Mouse (Mus musculus): ENCODE data around the gene Foxs1.

Foxs1 gene

DNA sequence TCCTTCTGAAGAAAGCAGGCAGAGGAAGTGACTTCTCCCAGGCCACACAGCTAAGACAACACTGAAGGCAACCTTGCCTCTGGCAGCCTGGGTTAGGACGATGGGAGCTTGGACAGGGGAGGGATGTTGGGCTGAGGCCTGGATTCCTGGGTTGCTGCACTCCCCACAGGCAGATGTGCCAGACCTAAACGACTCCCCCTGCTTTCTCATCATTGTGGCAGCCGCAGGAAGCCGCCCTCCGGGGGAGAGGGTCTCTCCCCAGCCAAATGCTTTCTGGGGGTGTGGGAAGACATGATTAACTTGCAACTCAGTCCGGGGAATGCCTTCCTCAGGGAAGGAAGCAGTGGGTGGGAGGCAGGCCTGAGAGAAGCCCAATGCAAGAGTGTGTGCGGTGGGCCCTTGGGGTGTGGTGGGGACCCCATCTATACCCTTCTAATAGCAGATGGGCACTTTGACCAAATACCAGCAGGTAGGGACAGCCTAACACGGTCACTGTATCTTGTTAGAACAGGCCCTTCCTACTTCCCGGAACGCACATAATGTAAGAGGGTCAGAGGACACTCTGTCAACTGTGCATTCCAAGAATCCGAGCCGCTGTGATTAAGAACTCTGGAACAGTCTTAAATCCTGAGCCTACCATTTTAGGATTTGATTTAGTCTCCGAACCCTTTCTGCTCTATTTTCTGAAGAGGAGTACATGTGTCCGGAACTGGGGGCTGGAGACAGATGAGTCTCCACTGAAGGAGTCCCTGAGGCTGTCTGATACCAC is 4.6 kb downstream of the Foxs1 start:
- no peak for DNase-seq (ENCODE audit: low read depth, low spot score)

DNA sequence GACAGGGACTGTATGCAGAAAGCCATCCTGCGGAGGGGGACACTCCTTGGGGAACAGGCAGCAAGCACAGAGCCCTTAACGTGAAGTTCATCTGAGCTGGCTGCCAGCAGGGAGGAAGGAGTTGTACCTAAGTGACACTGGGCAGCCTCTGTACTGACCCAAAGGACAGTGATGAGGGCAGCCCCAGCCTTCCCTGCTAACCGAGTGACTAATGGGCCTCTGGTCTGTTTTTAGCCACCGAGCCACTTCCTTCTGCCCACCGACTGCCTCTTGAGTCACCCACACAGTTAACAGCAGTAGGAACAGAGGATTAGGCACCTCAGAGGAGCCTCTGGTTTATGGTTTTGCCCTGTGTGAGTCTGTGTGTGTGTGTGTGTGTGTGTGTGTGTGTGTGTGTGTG is 5.6 kb downstream of the Foxs1 start:
- no peak for DNase-seq (ENCODE audit: low read depth, low spot score)

GRCm38 (mm10) chr2:152926896-152927295 is 6.1 kb downstream of the Foxs1 start:
- no peak for DNase-seq (ENCODE audit: low read depth, low spot score)

GRCm38 (mm10) chr2:152925189-152925872 is 7.7 kb downstream of the Foxs1 start:
- no peak for DNase-seq (ENCODE audit: low read depth, low spot score)

GRCm38 (mm10) chr2:152924543-152924942 is 8.5 kb downstream of the Foxs1 start:
- no peak for DNase-seq (ENCODE audit: low read depth, low spot score)

- DNase-seq (ENCODE audit: low read depth, low spot score), result no peak
Measured at GRCm38 (mm10) chr2:152924128-152924527, 8.9 kb downstream of the Foxs1 start.

DNA sequence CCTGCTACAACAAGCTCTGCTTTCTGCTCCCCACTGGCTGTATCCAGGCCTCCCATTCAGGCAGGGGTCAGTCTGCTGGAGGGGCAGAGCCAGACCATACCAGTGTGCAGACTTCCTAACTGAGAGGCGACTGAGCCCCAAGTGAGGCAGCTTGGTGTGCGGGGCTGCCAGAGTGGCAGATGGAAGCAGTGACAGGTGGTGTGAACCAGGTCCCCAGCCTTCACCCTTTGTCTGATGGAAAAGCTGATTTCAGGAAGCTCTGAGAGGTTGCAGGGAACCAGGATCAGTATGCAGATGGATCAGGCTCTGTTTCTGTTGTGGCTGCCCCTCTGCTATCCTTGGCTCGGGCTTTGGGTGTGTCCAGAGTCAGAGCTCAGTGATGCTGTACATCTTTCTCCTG is 9.4 kb downstream of the Foxs1 start:
- DNase-seq (ENCODE audit: low read depth, low spot score), result no peak

- DNase-seq (ENCODE audit: low read depth, low spot score), result no peak
Measured at GRCm38 (mm10) chr2:152922376-152922775, 10.6 kb downstream of the Foxs1 start.

DNA sequence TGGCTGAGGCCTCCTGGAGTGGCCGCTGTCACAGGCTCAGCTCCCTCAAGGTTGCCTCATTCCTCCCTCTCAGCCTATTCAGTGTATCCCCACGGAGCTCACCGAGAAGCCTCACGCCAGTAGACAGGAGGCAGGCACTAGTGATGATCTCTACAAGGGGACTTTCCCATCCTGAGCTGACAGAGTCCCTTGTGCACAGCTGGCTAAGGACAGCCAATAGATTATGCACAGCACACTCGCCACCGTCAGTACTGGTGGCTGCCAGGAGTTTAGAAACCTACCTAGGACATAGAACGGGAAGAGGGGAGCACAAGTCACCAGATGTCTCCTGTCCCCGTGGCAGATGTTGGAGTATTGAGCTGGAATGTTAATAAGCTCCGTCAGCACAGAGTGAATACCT is 15.3 kb downstream of the Foxs1 start:
- no peak for DNase-seq (ENCODE audit: low read depth, low spot score)

GRCm38 (mm10) chr2:152916111-152916510 is 16.9 kb downstream of the Foxs1 start:
- DNase-seq (ENCODE audit: low read depth, low spot score), result no peak

- no peak for DNase-seq (ENCODE audit: low read depth, low spot score)
Measured at GRCm38 (mm10) chr2:152915453-152915852, 17.6 kb downstream of the Foxs1 start.

DNA sequence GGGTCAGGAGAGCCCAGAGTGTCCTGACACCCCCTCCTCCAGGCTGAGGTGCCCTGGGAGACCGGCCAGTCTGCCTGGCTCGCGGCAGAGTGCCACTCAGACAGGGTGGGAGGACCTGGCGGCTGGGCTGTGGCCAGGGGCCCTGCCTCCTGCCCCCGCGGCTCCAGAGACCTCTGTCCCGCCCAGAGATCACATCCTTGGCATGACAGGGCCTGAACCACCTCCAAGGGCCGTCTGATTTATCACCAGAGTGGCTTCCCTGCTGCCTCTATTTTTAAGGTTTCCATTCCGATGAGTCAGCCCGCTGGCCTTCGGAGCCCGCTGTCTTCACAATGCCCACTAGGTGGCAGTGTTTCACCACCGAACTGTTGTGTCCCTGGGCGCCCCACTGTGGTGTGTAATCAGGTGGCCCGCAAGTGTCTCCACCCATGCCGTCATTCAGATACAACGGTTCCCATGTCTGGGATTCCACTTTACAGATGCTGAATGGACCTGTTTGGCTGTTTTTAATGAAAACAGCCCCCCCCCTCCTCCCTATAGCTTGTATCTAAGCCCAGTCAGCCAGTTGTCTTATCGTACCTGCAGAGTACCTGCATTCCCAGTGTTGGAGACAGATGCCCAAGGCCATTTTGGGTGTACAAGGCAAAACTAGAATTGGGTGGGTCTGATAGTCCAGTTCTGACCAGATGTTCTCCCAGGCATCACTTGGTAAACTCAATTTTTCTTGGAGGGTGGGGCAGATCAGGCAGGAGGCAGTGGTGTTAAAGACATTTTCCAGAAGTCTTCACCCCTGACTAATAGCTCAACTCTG is 18.5 kb downstream of the Foxs1 start:
- DNase-seq (ENCODE audit: low read depth, low spot score), result peak; percentile 48

DNA sequence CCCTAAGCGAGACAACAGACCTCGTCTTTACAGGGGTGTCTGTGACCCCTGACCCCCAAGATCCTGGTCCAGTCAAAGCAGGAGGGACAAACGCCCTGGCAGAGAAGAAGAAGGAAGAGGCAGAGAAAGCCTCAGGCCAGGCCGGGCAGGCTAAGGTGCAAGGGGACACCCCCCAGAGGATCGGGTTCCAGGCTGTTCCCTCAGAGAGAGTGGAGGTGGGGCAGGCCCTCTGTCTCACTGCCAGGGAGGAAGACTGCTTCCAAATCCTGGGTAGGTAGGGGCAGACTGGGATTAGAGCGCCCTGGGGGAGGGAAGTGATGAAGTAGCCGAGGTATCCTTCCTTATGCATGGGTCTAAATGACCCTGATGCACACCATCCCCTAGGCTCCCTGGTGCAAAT is 19.5 kb downstream of the Foxs1 start:
- no peak for DNase-seq (ENCODE audit: low read depth, low spot score)

DNA sequence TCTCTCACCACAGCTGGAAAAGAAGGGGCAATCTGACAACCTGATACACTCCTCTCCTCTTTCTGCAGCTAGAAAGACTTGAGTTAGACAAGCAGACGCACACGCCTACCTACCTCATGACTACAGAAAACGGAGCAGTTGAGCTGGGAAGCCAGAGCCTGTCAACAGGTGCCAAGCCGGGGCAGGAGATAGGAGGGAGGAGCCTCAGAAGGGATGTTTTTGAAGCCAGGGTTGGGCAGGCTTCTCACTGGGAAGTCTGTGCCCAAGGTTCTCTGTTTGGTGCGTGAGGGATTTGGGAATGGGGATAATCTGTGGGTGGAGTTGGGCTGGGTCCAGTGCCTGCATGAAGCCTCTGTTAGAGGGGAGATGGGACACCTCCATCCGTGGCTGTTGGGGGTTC is 21.6 kb downstream of the Foxs1 start:
- no peak for DNase-seq (ENCODE audit: low read depth, low spot score)

GRCm38 (mm10) chr2:152911031-152911430 is 22.0 kb downstream of the Foxs1 start, which contains the start of gene Mylk2:
Mylk2 (plus strand) TSS chr2:152911352.
- DNase-seq (ENCODE audit: low read depth, low spot score), result no peak

GRCm38 (mm10) chr2:152909848-152910247 is 23.2 kb downstream of the Foxs1 start:
- DNase-seq (ENCODE audit: low read depth, low spot score), result no peak

DNA sequence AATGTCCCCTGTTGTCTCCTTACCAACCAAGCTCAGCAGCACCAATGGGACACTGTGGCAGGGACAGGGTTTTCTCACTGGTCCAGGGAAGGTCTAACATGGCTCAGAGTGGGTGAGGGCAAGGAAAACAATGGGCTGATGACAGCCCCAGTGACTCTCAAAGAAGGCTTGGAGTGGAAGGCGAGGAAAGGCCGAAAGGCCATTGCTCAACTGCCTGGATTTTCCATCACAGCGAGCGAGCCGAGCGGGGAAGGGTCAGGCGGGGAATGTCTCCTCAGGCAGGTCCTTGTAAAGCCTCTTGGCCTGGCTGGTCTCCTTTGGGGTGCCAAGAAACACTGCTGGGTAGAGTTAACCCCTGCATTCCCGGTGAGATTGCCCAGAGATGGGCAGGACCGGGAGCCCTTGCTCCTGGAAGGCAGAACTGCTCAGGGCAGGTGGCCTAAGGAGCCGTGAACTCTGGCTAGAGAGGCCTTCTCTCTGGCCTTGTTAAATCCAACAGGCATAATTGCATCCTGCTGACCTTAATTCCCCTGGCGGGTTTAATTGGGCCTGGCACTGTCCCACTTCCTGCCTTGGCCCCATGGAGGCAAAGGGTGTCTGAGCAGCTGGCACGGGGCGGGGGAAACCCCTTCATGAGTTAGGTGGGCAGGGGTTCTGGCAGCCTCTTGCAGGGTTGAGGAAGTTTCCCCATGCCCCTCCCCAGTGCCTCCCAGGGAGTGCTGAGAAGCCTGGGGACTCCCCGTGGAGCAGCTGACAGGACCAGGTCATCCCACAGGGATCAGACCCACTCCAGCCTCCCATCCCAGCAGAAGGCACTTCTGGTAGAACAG is 25.7 kb downstream of the Foxs1 start:
- no peak for DNase-seq (ENCODE audit: low read depth, low spot score)

- DNase-seq (ENCODE audit: low read depth, low spot score), result no peak
Measured at GRCm38 (mm10) chr2:152906274-152907037, 26.6 kb downstream of the Foxs1 start.

DNA sequence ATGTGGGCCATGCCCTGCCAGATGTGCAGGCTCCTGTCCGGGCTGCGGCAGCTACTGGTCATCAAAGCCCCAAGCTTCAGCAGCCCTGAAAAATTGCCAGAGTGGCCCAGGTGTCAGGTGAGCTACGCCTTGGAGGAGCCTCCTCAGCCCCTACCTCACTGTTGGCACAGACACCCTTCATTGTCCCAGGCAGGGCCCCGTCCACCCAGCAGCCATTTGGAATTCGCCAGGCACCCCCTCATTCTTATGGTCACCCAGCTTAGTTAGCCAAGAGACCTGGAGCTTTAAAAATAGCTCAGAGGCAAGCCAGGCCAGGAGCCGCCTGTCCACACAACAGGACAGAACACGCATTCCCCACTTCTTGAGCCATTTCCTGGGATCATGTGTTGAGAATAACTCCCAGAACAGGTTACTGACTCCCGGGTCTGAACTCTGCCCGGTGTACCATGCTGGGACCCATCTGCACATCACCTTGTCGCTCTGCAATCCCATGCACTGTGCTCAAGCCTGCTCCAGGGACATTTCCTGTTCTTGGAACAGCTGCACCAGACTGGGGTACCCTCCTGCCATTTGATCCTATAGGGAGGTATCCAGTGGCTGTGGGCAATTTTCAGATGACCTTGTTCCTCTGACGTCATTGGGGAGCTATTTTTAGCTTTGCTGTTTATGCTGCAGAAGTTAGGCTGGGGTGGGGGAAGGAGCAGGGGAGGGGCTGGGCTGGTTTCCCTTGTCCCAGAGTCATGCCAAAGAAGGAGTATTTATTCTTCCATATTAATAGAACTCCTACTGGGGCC is 27.8 kb downstream of the Foxs1 start:
- no peak for DNase-seq (ENCODE audit: low read depth, low spot score)

GRCm38 (mm10) chr2:152904127-152904643 is 28.8 kb downstream of the Foxs1 start:
- no peak for DNase-seq (ENCODE audit: low read depth, low spot score)
